11 mouse cellular contexts compared by ENCODE assay signal in the genomic region with DNA sequence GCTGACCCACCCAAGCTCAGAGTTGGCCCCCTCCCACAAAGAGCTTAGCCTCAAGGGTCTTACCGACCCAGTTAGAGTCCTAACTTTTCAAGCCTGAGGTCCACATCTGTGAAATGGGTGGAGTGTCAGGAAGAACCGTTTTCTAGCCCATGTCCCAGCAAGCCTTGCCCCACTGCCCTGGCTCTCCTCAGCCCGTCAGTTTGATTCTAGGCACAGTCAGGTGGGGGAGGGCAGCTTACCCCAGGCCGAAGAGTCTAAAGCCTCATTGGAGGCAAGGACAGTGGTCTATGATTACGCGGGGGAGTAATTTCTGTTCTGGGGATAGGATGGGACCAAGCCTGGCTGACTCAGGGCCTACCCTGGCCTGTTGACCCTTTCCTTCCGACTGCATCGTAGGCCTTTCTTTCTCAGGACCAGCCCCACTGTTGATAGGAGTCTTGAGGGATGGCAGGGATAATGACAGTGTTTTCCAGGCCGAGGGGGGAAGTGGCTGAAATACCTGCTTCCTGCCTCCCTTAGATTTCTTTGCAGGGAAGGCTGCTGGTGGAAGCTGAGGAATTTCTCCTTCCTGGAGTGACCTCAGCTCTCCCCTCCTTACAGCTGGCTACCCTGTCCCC. TPM values are rescaled to one million over a fixed set of nuclear protein-coding genes. Genes with fewer than 3 reads are reported as not detected.
DNase-seq lines count a peak whose midpoint lies in the region; ATAC-seq and TF ChIP-seq lines count a peak whose summit lies in the region.
"Had no signal": no experiment of that assay in that cellular context is flagged by ENCODE, and none has a peak within 500 bp of the region (broad histone marks: within the 10 kb centered on the region; RNA-seq: fewer than 3 reads in every experiment).

No protein-coding gene starts in this region.

- no peak; the same call in 1 of the 2 replicates for TF ChIP-seq POLR2A in heart, adult 2 months (IDR thresholded peaks at IDR 0.05; ENCODE audit: insufficient read depth, low read depth, low read length)

- peak overlapping the region; percentile 82 for H3K4me2 ChIP-seq in heart, embryonic 16.5 days (ENCODE audit: low read depth, low read length)
- H3K4me2 ChIP-seq in limb, embryonic 15.5 days: peak overlapping the region; percentile 74

- peak overlapping the region; percentile 99 for H3K9ac ChIP-seq in heart, adult 2 months (ENCODE audit: low read depth, low read length)
- peak overlapping the region; percentile 69 for H3K9ac ChIP-seq in ES-E14 (ENCODE audit: insufficient read depth, low read depth, low read length, poor library complexity, severe bottlenecking)
- H3K9ac ChIP-seq in heart, embryonic 16.5 days (ENCODE audit: low read length): peak overlapping the region; percentile 96
- peak overlapping the region; percentile 89; the same call in 1 of the 2 replicates for H3K9ac ChIP-seq in limb, embryonic 15.5 days

- H3K9me3 ChIP-seq in ES-E14 (ENCODE audit: control insufficient read depth, insufficient read depth, low read depth, low read length): no peaks in the 10 kb centered on the region
- H3K9me3 ChIP-seq in heart, embryonic 16.5 days (replicated peaks; ENCODE audit: control insufficient read depth, low read length): no peaks in the 10 kb centered on the region
- H3K9me3 ChIP-seq in limb, embryonic 15.5 days: no peaks in the 10 kb centered on the region
- H3K9me3 ChIP-seq: G1E had no signal

- DNase-seq in heart, adult 2 months: peak in 1 of 2 experiments; percentile 44
- no peak for DNase-seq in heart, postnatal 25 days (ENCODE audit: low spot score)
- DNase-seq in ES-E14 (ENCODE audit: low read depth, low spot score) (no peak), MN1 (ENCODE audit: low spot score) (no peak)
- no peak for DNase-seq in spleen, adult 12 weeks (ENCODE audit: low spot score)
- no peak for DNase-seq in thymus, postnatal 36 days

- no peak for TF ChIP-seq CTCF in heart, adult 2 months (IDR thresholded peaks at IDR 0.05)

- H3K27ac ChIP-seq in heart, adult 2 months: peak overlapping the region; percentile 89
- peak overlapping the region; percentile 87 for H3K27ac ChIP-seq in ES-E14 (ENCODE audit: insufficient read depth, low read depth, low read length, poor library complexity, severe bottlenecking)
- peak overlapping the region; percentile 84 for H3K27ac ChIP-seq in heart, embryonic 16.5 days (ENCODE audit: low read length)
- peak overlapping the region; percentile 90 for H3K27ac ChIP-seq in limb, embryonic 15.5 days

- in situ Hi-C loops in ES-E14 (cut with MboI; ENCODE audit: low sequenced_read_pairs in 2 of 2, unreplicated experiment in 2 of 2): no loop called here

- peak overlapping the region; percentile 97 for H3K4me3 ChIP-seq in heart, adult 2 months
- peak overlapping the region; percentile 82 to 96 for H3K4me3 ChIP-seq in ES-E14 (ENCODE audit: insufficient read depth in 1 of 2, low read depth in 1 of 2, low read length in 2 of 2, poor library complexity in 1 of 2, severe bottlenecking in 1 of 2)
- H3K4me3 ChIP-seq in heart, embryonic 16.5 days (ENCODE audit: low read length): peak overlapping the region; percentile 72
- H3K4me3 ChIP-seq in limb, embryonic 15.5 days: peak overlapping the region; percentile 90

- TF ChIP-seq EP300 in heart, adult 2 months (IDR thresholded peaks at IDR 0.05; ENCODE audit: insufficient read depth, low read depth, low read length): no peak

- H3K79me2 ChIP-seq in heart, adult 2 months (replicated peaks; ENCODE audit: control insufficient read depth, insufficient read depth, low read length): peaks cover 5% of the 10 kb centered on the region

- no peak for ATAC-seq in heart, embryonic 16.5 days (replicated peaks; ENCODE audit: extremely low read depth, insufficient read depth, low FRiP score)
- ATAC-seq in limb, embryonic 15.5 days (ENCODE audit: insufficient number of reproducible peaks, low FRiP score, low TSS enrichment, low read depth): no peak

- peaks cover 41% of the 10 kb centered on the region for H3K4me1 ChIP-seq in heart, adult 2 months (ENCODE audit: control insufficient read depth, insufficient read depth, low read length)
- H3K4me1 ChIP-seq in ES-E14 (ENCODE audit: control insufficient read depth in 2 of 2, insufficient read depth in 2 of 2, low read length in 2 of 2, poor library complexity in 1 of 2): peaks cover 4 to 40% of the 10 kb centered on the region in 2 experiments
- peaks cover 74% of the 10 kb centered on the region for H3K4me1 ChIP-seq in heart, embryonic 16.5 days (ENCODE audit: control insufficient read depth, insufficient read depth, low read length)
- peaks cover 77% of the 10 kb centered on the region for H3K4me1 ChIP-seq in limb, embryonic 15.5 days

- intact Hi-C loops in heart, adult 2 months (cut with DNase I): no loop called here
- intact Hi-C loops in heart, postnatal 25 days (cut with DNase I): no loop called here

- no peaks in the 10 kb centered on the region for H3K27me3 ChIP-seq in heart, adult 2 months (ENCODE audit: control insufficient read depth, insufficient read depth, low read length)
- H3K27me3 ChIP-seq in heart, embryonic 16.5 days (ENCODE audit: control insufficient read depth, insufficient read depth, low read length): no peaks in the 10 kb centered on the region
- no peaks in the 10 kb centered on the region for H3K27me3 ChIP-seq in limb, embryonic 15.5 days

- 22% methylated on average over 9 of the region's 9 CpGs for WGBS in heart, adult 2 months
- 29% methylated on average over 9 of the region's 9 CpGs for WGBS in heart, embryonic 16.5 days
- WGBS in limb, embryonic 15.5 days: 52% methylated on average over 9 of the region's 9 CpGs

- peaks cover 2% of the 10 kb centered on the region; the same call in 1 of the 2 replicates for H3K36me3 ChIP-seq in heart, adult 2 months (ENCODE audit: control insufficient read depth, insufficient read depth, low read length)
- peaks cover 3% of the 10 kb centered on the region; the same call in 1 of the 2 replicates for H3K36me3 ChIP-seq in ES-E14 (ENCODE audit: control insufficient read depth, insufficient read depth, low read length, poor library complexity, severe bottlenecking)
- no peaks in the 10 kb centered on the region for H3K36me3 ChIP-seq in heart, embryonic 16.5 days (ENCODE audit: control insufficient read depth, insufficient read depth)
- no peaks in the 10 kb centered on the region for H3K36me3 ChIP-seq in limb, embryonic 15.5 days
- H3K36me3 ChIP-seq: G1E had no signal

TF ChIP-seq in ES-E14, 5 proteins besides CTCF, POLR2A, EP300 and RAD21:
- TF ChIP-seq MAFK (IDR thresholded peaks at IDR 0.05; ENCODE audit: insufficient read depth, low read depth, low read length) (no peak), HCFC1 (IDR thresholded peaks at IDR 0.05; ENCODE audit: borderline replicate concordance, insufficient read depth, low read length) (no peak), CHD2 (IDR thresholded peaks at IDR 0.05; ENCODE audit: low read depth, low read length) (no peak), ZNF384 (IDR thresholded peaks at IDR 0.05; ENCODE audit: low read depth, low read length) (no peak), ZC3H11A (IDR thresholded peaks at IDR 0.05; ENCODE audit: borderline replicate concordance, low read depth, low read length) (no peak)

RNA-seq across cellular contexts. Expression of a gene that starts 2.2 kb away (rescaled TPM):
- total RNA-seq in heart, adult 2 months (2021): 100 to 1,000 TPM; 174 to 190 TPM
- polyA plus RNA-seq in heart, adult 2 months (2012; rRNA removed): 86.7 and 114 TPM in 2 replicates
- 100 to 1,000 TPM; 249 to 297 TPM for total RNA-seq in heart, postnatal 25 days (2021)
- 226 and 278 TPM in 2 replicates for total RNA-seq in ES-E14 (2012; rRNA removed)
- polyA plus RNA-seq in heart, embryonic 16.5 days (2015; fragmentation: Nextera tagmentation; extraction: Ambion mirVana): 52.0 and 56.3 TPM in 2 replicates
- 40.6 and 44.5 TPM in 2 replicates for polyA plus RNA-seq in limb, embryonic 15.5 days (2015; fragmentation: Nextera tagmentation; extraction: Ambion mirVana)
- polyA plus RNA-seq: G1E had no signal

RNA-seq across cellular contexts. Expression of a gene that starts 17.7 kb away (rescaled TPM):
- not detected for total RNA-seq in heart, adult 2 months (2021)
- polyA plus RNA-seq in heart, adult 2 months (2012; rRNA removed): 0.38 and 0.57 TPM in 2 replicates
- total RNA-seq in heart, postnatal 25 days (2021): not detected
- total RNA-seq in ES-E14 (2012; rRNA removed): not detected in 2 replicates
- polyA plus RNA-seq in heart, embryonic 16.5 days (2015; fragmentation: Nextera tagmentation; extraction: Ambion mirVana): not detected in 2 replicates
- polyA plus RNA-seq in limb, embryonic 15.5 days (2015; fragmentation: Nextera tagmentation; extraction: Ambion mirVana): 0.23 and 0.40 TPM in 2 replicates
- total RNA-seq: left cerebral cortex, postnatal 36 days had no signal
- polyA plus RNA-seq: G1E; urinary bladder, adult 2 months had no signal

RNA-seq across cellular contexts. Expression of a gene that starts 40.5 kb away (rescaled TPM):
- not detected for total RNA-seq in heart, adult 2 months (2021)
- 0.32 TPM in 1 of 2 replicates, not detected in the other for polyA plus RNA-seq in heart, adult 2 months (2012; rRNA removed)
- not detected for total RNA-seq in heart, postnatal 25 days (2021)
- not detected in 2 replicates for total RNA-seq in ES-E14 (2012; rRNA removed)
- 0.35 TPM in 1 of 2 replicates, not detected in the other for polyA plus RNA-seq in heart, embryonic 16.5 days (2015; fragmentation: Nextera tagmentation; extraction: Ambion mirVana)
- polyA plus RNA-seq in limb, embryonic 15.5 days (2015; fragmentation: Nextera tagmentation; extraction: Ambion mirVana): 0.70 TPM in 1 of 2 replicates, not detected in the other
- total RNA-seq: G1E; left cerebral cortex, postnatal 36 days had no signal
- polyA plus RNA-seq: G1E; urinary bladder, adult 2 months had no signal
